Mouse (Mus musculus): ENCODE measurements around the gene Tufm.
A peak's percentile ranks its signal among the peaks of the same experiment; 100 is the strongest.

Gene Tufm

GRCm38 (mm10) chr7:126499416-126499815 lies 12.3 kb downstream of the Tufm start:
- DNase-seq (ENCODE audit: low read depth, low spot score) = no peak

DNA sequence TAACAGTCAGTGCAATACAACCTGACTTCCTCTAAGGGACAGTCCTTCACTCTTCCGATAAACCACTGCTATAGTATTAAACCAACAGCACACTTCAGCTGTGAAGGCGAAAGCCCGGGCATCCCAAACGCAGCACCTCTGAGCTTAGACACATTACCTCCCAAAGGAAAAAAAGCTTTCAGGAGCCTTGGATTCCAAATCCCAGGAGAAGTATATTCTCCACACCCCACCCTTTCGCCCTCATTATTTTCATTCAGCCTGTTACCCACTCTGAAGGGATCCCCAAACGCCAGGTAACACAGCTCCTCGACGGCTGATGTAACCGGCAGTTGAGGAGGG lies 14.5 kb downstream of the Tufm start:
- no peak for DNase-seq (ENCODE audit: low read depth, low spot score)

- DNase-seq (ENCODE audit: low read depth, low spot score) = peak; percentile 86
These were observed 15.0 kb downstream of the Tufm start for GRCm38 (mm10) chr7:126502023-126502741.

- DNase-seq (ENCODE audit: low read depth, low spot score) = peak; percentile 37
These were observed 15.6 kb downstream of the Tufm start for GRCm38 (mm10) chr7:126502751-126503150.

GRCm38 (mm10) chr7:126503273-126503878 lies 16.2 kb downstream of the Tufm start, which contains the start of gene Atxn2l:
Gene Atxn2l (minus strand): TSS chr7:126503437.
- DNase-seq (ENCODE audit: low read depth, low spot score) = peak; percentile 92

GRCm38 (mm10) chr7:126504913-126505312 lies 17.8 kb downstream of the Tufm start:
- no peak for DNase-seq (ENCODE audit: low read depth, low spot score)

- DNase-seq (ENCODE audit: low read depth, low spot score) = no peak
These were observed 20.1 kb downstream of the Tufm start for GRCm38 (mm10) chr7:126507126-126507778.

GRCm38 (mm10) chr7:126511287-126511686 lies 24.1 kb downstream of the Tufm start:
- no peak for DNase-seq (ENCODE audit: low read depth, low spot score)

- no peak for DNase-seq (ENCODE audit: low read depth, low spot score)
These were observed 31.2 kb downstream of the Tufm start for GRCm38 (mm10) chr7:126518261-126518941.

DNA sequence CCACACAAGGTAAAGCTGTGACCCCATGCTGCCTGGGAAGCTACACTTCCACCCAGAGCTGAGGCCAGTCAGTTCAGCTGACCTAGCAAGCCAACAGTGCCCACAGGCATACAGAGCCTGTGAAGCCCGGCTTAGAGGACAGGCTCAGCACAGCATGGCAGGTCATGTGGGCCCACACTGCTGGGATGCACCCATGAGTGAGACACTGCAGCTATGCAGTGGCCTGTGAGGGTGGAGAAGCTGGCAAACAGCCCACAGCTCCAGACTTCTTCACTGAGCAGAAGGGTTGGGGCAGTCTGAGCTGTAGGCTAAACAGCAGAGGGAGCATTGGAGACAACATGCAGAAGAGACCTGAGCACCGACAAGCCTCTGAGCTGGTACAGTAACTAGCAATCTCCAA lies 32.4 kb downstream of the Tufm start:
- DNase-seq (ENCODE audit: low read depth, low spot score) = no peak

- DNase-seq (ENCODE audit: low read depth, low spot score) = no peak
These were observed 36.2 kb downstream of the Tufm start for GRCm38 (mm10) chr7:126523316-126523715.

DNA sequence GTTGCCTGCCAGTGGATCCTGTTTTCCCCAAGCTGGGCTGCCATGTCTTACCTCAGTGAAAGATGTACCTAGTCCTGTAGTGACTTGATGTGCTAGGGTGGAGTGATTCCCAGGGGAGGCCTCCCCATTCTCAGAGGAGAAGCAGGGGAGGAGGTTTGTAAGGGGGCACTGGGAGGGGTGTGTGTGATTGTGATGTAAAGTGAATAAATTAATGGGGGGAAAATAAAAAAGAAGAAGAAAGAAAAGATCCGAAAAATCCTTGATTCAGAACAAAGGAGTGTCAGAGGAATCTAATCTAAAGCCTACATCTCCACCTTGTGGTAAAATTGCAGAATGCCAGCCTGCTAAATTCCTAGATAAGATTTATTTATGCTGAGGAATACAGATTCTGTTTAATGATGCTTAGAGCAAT lies 41.0 kb downstream of the Tufm start:
- peak; percentile 13 for DNase-seq (ENCODE audit: low read depth, low spot score)

DNA sequence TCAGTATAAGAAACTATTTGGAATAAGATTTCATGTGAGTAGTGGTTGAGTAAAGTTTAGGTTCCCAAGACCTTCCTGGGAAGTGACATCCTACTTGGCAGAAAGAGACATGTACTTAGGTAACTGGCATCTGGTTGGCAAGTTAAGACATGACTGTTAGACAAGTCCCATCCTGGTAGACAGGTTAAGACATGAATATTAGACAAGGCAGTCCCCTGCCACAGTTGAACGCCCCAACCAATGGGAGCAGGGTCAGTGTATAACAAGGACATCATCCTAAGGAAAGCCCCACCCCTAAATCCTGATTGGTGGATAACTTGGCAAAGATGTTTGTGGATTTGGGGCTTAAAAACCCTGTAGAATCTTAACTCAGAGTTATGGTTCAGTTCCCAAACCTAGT lies 46.3 kb downstream of the Tufm start:
- DNase-seq (ENCODE audit: low read depth, low spot score) = no peak

DNA sequence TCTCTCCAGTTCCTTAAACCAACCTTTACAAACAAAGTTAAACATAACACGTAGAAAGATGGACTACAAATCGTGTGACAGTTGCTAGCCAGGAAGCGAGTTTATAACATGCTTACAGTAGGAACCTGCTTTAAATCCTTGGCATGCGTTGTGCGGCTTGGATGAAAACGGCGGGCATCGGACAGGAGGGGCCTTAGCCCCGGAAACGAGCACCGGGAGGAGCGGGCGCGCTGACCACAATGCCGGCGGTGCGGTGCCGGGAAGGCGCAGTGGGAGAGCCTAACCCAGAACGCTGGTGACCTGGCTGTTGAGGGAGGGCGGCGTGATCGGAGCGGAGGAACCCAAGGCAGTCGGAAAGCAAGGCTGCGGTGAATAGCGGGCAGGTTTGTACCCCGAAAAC lies 48.6 kb downstream of the Tufm start:
- no peak for DNase-seq (ENCODE audit: low read depth, low spot score)

DNA sequence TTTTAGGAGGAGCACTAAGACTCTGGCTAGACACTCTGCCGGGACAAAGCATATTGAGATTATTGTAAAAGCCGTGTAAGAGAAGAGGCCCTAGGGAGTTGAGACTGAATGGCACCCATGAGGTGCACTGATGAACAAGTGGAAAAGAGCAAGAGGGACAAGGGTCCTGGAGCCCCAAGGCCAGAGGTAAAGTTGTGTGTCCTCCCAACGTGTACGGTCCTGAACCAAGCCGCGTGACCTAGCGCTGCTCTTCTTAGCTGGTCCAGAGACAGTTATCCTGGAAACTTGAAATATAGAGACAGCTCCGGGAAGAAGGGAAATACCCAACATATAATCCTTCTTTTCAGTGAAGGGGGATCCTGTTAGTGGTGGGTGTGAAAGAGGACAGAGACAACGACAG lies 49.3 kb downstream of the Tufm start:
- DNase-seq (ENCODE audit: low read depth, low spot score) = no peak

- DNase-seq (ENCODE audit: low read depth, low spot score) = no peak
These were observed 50.8 kb downstream of the Tufm start for GRCm38 (mm10) chr7:126537820-126538585.
